Mouse (Mus musculus) left cerebral cortex, postnatal 36 days (tissue): ENCODE measurements at regions not wholly inside any gene's neighbourhood (a gene's known extent, or its start where the extent isn't known, plus 50 kb on each side); places are given as distances from the start of the nearest gene placed in this dataset.

Experiments
- DNase-seq, 2 experiments: peaks; one replicate each; pipeline ENCODE4 v3.0.0; 2021 to 2022; ENCODE audit warnings: low spot score in 2 of 2, mixed read lengths in 1 of 2
- intact Hi-C: fragments of 180-260 bp; cut with DNase I; formaldehyde crosslinking; loops from one replicate; pipeline ENCODE4 v1.15.1; 2025

DNA sequence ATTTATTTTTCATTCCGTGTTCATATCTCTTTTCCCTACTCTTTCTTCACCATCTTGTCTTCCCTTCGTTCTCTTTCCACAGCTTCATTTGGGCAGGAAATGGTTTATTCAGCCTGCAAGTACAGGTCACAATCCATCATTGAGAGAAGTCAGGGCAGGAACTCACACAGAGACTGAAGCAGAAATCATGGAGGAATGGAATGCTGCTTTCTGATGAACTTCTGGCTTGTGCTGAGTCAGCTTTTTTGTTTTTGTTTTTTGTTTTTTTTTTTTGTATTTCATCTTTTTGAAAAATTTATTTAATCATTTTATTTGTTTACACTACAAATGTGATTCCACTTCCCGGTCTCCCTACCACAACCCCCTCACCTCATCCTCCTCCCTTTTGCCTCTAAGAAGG, 51.2 kb upstream of the Suclg2 start:
- no peak for DNase-seq
- intact Hi-C loops = no loop called here

DNA sequence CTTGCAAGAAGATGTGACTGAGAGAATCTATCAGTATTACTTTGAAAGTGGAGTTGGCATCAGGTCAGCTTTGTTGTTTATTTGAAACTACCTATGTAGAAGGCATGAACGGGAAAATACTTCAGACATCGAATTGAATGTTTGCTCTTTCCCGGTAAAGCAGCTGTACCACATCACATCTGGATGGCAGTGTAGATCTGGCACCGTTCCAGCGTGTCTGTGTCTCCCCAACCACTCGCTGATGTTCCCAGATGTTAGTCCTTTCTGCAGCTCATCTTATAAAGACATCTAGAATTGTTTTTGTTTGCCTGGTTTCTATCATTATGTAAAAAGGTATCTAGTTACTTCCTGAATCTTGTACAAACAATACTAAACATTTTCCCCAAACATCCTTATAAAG, 83.1 kb upstream of the Suclg2 start:
- intact Hi-C loops = no loop called here
- DNase-seq = no peak

GRCm38 (mm10) chr6:95841502-95841901, 122.9 kb upstream of the Suclg2 start:
- no peak for DNase-seq
- intact Hi-C loops = no loop called here

DNA sequence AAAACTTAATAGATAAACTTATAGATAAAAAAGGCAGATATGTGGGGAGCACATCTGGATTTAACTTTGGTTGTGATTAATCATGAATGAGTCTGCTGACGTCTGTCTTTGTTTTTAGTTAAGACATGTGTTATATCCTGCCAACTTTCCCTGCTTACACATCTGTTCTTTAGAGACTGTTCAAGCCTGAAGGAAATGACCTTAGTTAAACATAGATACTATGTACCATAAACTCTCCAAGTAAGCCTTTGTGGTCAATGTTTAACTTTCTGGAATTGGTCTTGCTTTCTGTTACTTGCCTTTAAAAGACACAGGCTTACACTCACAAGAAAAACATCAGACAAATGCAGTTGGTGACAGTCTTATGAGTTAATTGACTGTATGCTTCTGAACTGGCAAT, 127.9 kb upstream of the Suclg2 start:
- DNase-seq = no peak
- intact Hi-C loops = no loop called here

GRCm38 (mm10) chr6:95875463-95875862, 156.9 kb upstream of the Suclg2 start:
- no peak for DNase-seq

GRCm38 (mm10) chr6:95876320-95876719, 157.7 kb upstream of the Suclg2 start:
- DNase-seq = no peak
- intact Hi-C loops = no loop called here

More at GRCm38 (mm10) chr6:95875463-95875862, 156.9 kb upstream of the Suclg2 start:
- intact Hi-C loops = no loop called here

GRCm38 (mm10) chr6:95886645-95887044, 168.0 kb upstream of the Suclg2 start:
- DNase-seq = no peak
- intact Hi-C loops = no loop called here

GRCm38 (mm10) chr6:95902551-95902950, 184.0 kb upstream of the Suclg2 start:
- intact Hi-C loops = no loop called here
- DNase-seq = no peak

DNA sequence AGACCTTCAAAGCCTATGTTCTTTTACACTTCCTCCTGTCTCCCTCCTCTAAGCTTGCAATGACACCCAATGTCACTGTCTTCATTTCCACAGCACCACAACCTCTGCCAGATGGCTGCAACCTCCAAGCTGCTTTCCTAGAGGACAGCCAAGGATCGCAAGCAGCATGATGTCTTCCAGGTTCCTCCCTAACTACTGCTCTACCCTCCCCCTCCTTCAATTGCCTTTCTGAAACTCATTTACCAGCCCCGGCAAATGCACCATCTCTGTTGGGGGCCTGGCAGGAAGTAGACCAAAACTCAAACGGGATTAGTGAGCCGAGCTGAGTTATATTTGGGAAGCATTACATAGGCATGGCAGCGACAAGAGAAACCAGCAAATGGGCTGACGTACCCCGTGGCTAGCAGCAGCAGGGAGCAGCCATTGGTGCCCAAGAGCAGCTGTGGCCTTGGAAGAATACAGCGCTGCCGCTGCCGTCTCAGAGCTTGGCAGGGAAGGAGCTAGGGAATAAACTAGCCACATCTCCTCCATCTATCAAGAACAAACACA, 185.6 kb upstream of the Suclg2 start:
- intact Hi-C loops = no loop called here
- DNase-seq = no peak

GRCm38 (mm10) chr6:95905057-95905456, 186.5 kb upstream of the Suclg2 start:
- intact Hi-C loops = no loop called here
- DNase-seq = peak; percentile 17 to 19

GRCm38 (mm10) chr6:95921737-95922136, 191.2 kb upstream of the Fam19a1 start:
- DNase-seq = no peak
- intact Hi-C loops = no loop called here

GRCm38 (mm10) chr6:95934561-95934960, 178.4 kb upstream of the Fam19a1 start:
- DNase-seq = no peak
- intact Hi-C loops = no loop called here

DNA sequence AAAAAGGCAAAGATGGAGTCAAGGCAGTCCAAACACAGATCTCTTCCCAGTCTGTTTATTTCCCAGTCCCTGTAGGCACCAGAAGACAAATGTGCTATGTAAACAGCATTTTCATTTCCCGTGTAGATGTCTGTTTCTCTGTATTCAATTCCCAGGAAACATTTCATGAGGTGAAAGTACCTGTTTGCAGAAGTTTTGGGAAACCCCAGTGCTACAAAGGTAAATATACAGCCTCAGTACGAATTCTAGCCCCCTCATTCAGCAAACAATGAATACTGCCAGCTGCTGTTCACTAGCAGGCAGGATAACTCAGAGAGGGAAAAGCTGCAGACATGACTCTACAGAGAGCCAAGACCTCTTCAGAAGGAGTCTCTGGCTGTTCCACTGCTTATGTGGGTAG, 176.4 kb upstream of the Fam19a1 start:
- no peak for DNase-seq
- intact Hi-C loops = no loop called here

DNA sequence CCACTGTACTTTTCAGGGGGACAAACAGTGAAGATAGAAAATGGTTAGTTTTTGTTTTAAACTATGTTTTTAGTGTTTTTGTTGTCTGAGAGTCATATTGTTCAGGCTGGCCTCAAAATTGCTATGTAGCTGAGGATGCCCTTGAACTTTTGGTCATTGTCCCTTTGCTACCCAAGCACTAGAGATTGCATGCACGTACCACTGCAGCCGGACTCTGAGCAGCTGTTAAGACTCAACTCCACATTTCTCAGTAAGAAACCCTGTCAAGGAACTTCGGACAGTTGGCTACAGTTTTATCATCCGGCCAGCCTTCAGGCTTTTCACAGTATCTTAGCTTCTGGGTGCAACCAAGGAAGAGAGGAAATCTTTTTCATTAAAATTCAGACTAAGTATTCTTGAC, 173.9 kb upstream of the Fam19a1 start:
- intact Hi-C loops = no loop called here
- DNase-seq = no peak

DNA sequence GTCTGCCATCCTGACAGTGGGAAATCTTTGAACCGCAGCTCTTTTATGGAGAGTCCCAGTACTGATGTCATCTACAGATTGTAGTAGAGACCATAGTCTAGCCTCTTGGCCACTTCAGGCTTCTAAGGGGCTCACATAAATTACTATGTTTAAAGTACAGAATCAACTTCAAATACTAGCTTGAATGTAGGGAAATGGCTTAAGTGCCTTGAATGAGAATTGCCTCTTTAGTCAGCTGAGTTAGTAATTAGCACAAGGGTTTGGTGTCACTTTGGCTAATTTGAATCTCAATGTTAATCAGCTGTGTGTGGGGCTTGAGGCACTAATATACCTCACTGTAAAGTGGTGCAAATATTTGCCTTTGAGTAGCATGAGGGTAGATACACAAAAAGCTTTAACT, 152.2 kb upstream of the Fam19a1 start:
- no peak for DNase-seq
- intact Hi-C loops = no loop called here

DNA sequence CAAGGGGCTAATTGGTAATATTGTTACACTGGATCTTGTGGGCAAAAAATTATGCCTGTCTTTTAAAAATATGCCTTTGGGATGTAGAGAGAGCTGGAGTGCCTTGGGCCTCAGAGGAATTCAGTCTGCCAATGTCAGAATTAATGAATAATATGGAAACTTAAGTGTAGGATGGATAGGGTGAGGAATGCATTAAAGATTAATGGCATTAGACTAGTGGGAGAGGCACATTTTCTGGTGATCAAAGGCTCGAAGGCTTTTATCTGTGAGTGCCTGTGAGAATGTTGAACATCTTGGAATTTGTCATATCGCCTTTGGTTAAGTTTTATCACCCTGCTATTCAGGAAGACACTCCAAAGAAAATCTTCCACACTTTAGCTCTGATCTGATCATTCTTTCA, 146.7 kb upstream of the Fam19a1 start:
- intact Hi-C loops = no loop called here
- DNase-seq = no peak

GRCm38 (mm10) chr6:95975994-95976393, 137.0 kb upstream of the Fam19a1 start:
- no peak for DNase-seq
- intact Hi-C loops = no loop called here

- no peak for DNase-seq
- intact Hi-C loops = no loop called here
Observed at GRCm38 (mm10) chr6:95997037-95997436, 115.9 kb upstream of the Fam19a1 start.

- intact Hi-C loops = no loop called here
- no peak for DNase-seq
Observed at GRCm38 (mm10) chr6:95997741-95998140, 115.2 kb upstream of the Fam19a1 start.

DNA sequence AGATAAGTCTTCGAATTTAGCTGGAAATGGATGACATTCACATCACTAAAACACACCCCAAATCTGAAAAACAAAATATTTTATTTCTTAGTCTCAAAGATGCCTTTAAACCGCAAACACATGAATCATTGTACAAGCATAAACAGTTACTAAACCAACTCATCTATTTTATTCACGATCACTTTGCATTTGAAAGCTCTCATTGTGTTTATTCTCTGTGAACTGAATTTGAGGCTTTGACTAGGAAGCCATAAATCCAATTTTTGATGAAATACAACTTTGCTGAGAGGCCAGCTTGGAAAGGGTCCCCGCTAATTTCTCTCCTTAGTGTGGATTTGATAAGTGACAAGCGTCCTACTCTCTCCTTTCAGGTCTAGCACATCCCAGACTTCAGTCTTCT, 113.5 kb upstream of the Fam19a1 start:
- no peak for DNase-seq
- intact Hi-C loops = no loop called here

GRCm38 (mm10) chr6:96000011-96000476, 112.9 kb upstream of the Fam19a1 start:
- intact Hi-C loops = loop anchor here (10.0 kb wide), 1 partner anchor 95 kb away; no protein-coding TSS in a partner anchor
- peak; percentile 21 to 28 for DNase-seq

- DNase-seq = no peak
- intact Hi-C loops = no loop called here
Observed at GRCm38 (mm10) chr6:96011299-96011698, 101.7 kb upstream of the Fam19a1 start.
